Mouse (Mus musculus) kidney, adult 9 months (tissue): ENCODE measurements at regions not wholly inside any gene's neighbourhood (a gene's known extent, or its start where the extent isn't known, plus 50 kb on each side); places are given as distances from the start of the nearest gene placed in this dataset.
"Not testable (repeated sequence)": the region's sequence is repeated elsewhere in the genome, so short reads cannot be mapped to it uniquely, and the experiment has no call there.

Experiments
- DNase-seq: peaks from one replicate; pipeline ENCODE4 v3.0.0; 2022

GRCm38 (mm10) chr15:8766208-8766607, 55.6 kb upstream of the Slc1a3 start:
- not testable (repeated sequence) for DNase-seq

- no peak for DNase-seq
These were observed 51.2 kb upstream of the Slc1a3 start for GRCm38 (mm10) chr15:8761741-8762271.

DNA sequence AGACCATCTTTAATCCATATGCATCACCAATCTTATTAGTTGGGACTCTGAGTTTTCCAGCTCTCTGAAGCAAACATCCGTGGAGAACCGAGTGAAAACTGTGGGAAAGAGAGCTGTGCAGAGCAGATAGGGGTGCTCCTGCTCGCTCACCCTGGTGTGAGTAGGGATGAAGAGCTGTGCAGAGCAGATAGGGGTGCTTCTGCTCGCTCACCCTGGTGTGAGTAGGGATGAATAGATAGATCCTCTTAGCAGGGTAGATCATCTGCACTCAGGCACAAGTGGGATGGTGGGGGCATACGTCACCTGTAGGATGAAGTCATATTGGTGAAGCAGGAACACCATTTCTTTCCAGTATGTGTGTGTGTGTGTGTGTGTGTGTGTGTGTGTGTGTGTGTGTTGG, 50.6 kb upstream of the Slc1a3 start:
- no peak for DNase-seq
